Mouse (Mus musculus): ENCODE data around the gene Pin1rt1. TPM values are rescaled to one million over a fixed set of nuclear protein-coding genes. Genes with fewer than 3 reads are reported as not detected.

The Pin1rt1 gene
- polyA plus RNA-seq, 1 experiment from 2014 or later, result not detected

Other genes with a start within 250 kb of the Pin1rt1 start
- 15.3 and 17.5 TPM in 2 replicates for gene Hipk3, start 221.9 kb downstream of the Pin1rt1 start, polyA plus RNA-seq (2014; fragmentation: Nextera tagmentation; extraction: Ambion mirVana)
- 91.7 and 96.7 TPM in 2 replicates for gene Cstf3, start 125.9 kb downstream of the Pin1rt1 start, polyA plus RNA-seq (2014; fragmentation: Nextera tagmentation; extraction: Ambion mirVana)
- gene Tcp11l1, start 4.2 kb downstream of the Pin1rt1 start, polyA plus RNA-seq (2014; fragmentation: Nextera tagmentation; extraction: Ambion mirVana), result 62.5 and 63.1 TPM in 2 replicates
- 4.4 and 5.1 TPM in 2 replicates for gene Depdc7, start 26.5 kb upstream of the Pin1rt1 start, polyA plus RNA-seq (2014; fragmentation: Nextera tagmentation; extraction: Ambion mirVana)
- gene Qser1, start 100.4 kb upstream of the Pin1rt1 start, polyA plus RNA-seq (2014; fragmentation: Nextera tagmentation; extraction: Ambion mirVana), result 17.1 and 18.8 TPM in 2 replicates
- gene Prrg4, start 133.5 kb upstream of the Pin1rt1 start, polyA plus RNA-seq (2014; fragmentation: Nextera tagmentation; extraction: Ambion mirVana), result 1.5 TPM in 2 replicates
- gene Ccdc73, start 151.4 kb upstream of the Pin1rt1 start, polyA plus RNA-seq (2014; fragmentation: Nextera tagmentation; extraction: Ambion mirVana), result 6.7 and 7.4 TPM in 2 replicates

Measured in embryonic facial prominence, embryonic 11.5 days (tissue).